Mouse (Mus musculus) monocyte, adult 2 months (primary cell): Measurements from ENCODE around the gene Cd244a.

Source experiments
- DNase-seq, 2 experiments: peaks; one replicate each; pipeline ENCODE4 v3.0.0; 2022; ENCODE audit warnings: low spot score in 2 of 2, low read depth in 1 of 2

Gene Cd244a

DNA sequence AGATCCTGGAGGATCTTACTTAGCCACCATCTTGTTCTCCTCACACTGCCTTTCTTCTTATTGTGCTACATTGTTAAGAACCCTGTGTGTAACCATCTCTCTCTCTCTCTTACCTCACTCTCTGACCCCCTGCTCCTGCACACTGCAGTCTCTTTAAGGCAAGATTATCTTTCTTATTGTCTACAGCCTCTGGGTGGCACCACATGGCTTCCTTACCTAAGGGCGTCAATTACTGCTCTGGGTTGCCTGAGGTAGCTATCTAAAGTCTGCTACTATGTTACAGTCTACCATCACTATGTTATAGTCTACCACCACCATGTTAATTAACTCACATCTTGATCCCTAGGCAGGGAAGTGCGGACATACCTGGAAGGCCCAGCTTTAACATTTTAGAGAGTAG lies 9.4 kb downstream of the Cd244a start:
- no peak for DNase-seq

DNA sequence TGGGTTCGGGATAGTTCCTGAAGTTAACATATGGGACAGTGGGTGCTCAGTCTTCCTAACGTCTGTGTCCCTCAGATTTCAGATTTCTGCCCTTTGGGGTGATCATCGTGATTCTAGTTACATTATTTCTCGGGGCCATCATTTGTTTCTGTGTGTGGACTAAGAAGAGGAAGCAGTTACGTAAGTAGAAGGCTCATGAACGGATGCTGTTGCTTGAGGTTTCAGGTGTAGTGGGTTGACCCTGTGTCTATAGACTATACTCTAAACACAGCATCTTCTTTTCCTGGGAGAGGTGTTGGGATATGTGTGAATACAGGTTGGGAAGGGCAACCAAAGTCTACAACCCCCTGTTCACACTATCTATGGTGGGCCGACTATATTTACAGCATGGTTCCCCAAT lies 18.2 kb downstream of the Cd244a start:
- no peak for DNase-seq

DNA sequence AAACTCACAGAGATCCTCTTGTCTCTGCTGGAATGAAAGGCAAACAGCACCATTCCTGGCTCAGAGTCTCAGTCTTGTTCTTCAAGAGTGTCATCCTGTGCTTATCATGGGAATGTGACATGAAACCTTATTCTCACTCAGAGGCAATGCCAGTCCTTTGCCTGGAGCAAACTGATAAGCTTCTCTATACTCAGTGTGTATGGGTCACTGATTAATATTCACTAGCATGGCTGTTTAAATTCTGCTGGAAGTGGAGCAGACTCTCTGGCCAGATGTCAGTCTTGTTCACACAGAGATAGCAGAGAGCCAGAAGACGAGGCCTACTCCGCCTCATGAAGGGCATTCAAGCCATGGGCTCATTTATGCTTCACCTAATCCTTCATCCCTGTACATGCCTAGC lies 25.6 kb downstream of the Cd244a start:
- no peak for DNase-seq

- no peak for DNase-seq
Measured at GRCm38 (mm10) chr1:171604686-171605085, 45.7 kb downstream of the Cd244a start.

DNA sequence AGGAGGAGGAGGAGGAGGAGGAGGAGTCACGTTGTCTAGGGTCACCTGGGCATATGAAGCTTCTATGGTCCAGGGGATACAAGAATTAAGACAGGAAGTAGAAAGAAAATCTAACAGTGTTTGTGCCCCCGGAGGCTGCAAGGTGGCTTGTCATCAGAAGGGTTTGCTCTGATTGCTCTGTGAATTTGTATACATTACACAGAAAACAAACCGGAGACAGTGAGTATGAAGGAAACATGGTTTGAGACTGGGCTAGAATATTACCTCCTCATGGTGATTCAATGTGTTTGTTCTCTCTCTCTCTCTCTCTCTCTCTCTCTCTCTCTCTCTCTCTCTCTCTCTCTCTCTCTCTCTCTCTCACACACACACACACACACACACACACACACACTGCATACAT lies 47.7 kb downstream of the Cd244a start:
- no peak for DNase-seq

- DNase-seq, result no peak
Measured at GRCm38 (mm10) chr1:171607176-171607575, 48.2 kb downstream of the Cd244a start, which contains the start of gene Ly9. Ly9 (minus strand) TSS chr1:171607410.

GRCm38 (mm10) chr1:171610026-171610425 lies 51.0 kb downstream of the Cd244a start:
- DNase-seq, result peak; percentile 41 to 46

GRCm38 (mm10) chr1:171610781-171611180 lies 51.8 kb downstream of the Cd244a start:
- no peak for DNase-seq

- DNase-seq, result no peak
Measured at GRCm38 (mm10) chr1:171613962-171614361, 55.0 kb downstream of the Cd244a start.

DNA sequence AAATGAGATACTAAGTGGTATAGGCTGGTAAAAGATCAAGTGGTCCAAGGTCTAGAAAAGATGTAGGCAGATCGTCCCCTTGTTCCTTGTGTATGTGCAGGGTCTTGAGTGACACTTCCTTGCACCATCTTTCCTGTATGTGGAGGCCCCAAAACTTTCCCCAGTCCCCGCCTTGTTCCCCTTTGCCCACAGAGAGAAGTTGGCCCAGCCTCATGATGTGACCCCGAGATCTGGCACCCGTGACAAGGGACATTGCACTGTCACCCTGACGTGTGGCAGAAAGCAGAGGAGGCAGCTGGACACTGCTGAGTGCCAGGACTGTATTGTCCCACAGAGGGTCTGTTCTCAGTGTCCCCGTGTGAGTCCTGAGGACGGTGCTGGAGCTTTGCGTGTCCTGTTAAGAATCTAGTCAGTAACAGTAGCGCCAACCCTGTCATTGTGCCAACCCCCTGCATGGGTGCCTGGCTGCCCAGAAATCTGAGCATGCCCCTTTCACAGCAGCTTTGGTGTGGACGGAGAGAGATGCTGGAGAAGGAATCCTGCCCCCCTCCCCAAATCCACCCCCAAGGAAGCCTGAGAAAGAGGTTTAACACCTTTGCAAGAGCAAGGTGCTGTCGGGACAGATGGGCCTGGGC lies 58.0 kb downstream of the Cd244a start:
- peak; percentile 76 to 90 for DNase-seq

DNA sequence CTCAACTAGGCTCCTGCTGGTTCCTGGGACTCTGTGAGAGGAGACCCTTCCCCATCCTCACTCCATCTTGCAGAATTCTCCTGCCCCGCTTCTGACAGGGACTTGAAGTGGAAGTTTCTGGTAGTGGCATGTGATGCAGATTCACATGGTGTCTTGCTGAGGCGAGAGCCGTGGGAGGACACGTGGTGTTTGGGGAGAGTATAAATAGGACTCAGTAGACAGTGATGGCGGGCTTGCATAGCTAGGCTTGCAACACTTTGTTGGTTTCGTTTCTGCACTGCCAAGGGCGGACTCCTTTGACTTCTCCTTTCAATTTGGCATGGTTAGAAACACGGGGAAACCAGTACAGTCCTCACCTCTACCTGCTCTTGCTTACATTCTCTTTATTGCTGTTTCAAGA lies 60.0 kb downstream of the Cd244a start:
- peak; percentile 77 to 78 for DNase-seq

GRCm38 (mm10) chr1:171619645-171620044 lies 60.7 kb downstream of the Cd244a start:
- no peak for DNase-seq

GRCm38 (mm10) chr1:171620091-171620490 lies 61.1 kb downstream of the Cd244a start:
- DNase-seq, result no peak

DNA sequence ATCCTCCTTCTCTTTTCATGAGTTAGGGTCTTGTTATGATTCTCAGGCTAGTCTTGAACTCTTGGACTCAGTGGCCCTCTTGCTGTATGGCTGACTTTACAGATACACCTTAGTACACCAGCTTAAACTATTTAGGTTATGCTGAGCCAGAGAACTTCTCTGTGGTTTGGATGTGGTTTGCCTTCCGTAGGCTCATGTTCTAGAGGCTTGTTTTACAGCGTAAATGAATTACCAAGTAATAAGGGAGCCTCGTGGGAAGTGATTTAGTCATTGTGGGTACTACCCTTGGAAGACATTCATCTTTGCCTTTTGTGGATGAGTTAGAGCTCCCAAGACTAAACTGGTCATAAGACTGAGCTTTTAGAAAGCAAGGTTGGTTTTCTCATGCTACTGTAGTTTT lies 68.8 kb downstream of the Cd244a start:
- DNase-seq, result no peak

- no peak for DNase-seq
Measured at GRCm38 (mm10) chr1:171629168-171629567, 70.2 kb downstream of the Cd244a start.

GRCm38 (mm10) chr1:171630041-171630440 lies 71.0 kb downstream of the Cd244a start:
- no peak for DNase-seq

DNA sequence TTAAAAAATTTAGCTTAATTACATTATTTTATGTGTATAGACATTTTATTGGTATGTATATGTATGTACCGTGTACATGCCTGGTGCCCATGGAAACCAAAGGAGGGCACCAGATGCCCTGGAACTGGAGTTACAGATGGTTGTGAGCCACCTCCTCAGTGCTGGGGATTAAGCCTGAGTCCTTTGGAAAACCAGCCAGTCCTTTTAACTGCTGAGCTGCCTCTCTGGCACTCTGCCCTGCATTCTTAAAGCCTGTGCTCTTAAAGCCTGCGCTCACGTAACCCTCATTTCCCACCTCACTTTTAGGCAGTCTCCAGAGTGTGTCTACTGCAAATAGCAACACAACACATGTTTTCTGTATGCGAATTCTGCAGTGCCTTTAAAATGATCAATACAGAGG lies 71.9 kb downstream of the Cd244a start:
- DNase-seq, result no peak

DNA sequence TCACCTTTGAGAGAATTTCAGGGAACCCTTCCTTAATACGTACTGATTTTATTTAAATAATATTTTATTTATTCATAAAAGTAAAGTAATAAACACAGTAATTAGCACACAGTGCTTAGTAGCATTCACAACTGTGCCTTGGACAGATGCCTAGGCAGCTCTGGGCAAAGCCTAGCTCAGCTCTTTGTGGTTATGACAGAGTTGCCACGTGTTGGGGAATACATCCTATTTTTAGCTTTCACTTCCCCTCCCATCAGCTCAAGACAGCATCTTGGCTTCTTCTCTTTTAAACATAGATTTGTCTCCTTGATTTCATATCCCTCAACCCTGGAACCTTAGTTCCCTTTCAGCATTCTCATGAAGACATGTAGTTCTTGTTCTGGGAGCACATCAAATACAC lies 72.5 kb downstream of the Cd244a start:
- DNase-seq, result peak in 1 of 2 experiments; percentile 46

DNA sequence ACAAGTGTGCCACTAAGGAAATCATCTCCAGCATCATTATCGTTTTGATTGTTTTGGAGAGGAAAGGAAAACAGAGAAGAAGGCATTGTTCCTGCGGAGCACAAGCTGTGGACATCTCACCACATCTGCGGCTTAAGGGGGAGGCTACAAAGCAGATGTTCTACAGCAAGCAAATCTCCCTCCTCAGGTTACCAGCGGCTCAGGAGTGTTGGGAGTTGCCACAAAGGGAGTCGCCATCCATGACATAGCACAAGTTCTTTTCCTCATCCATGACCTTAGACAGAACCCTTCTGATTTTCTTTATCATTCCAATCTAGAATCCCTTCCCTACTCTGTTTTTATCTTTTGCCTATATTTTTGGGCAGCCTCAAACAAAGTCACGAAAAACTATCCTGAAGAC lies 76.7 kb downstream of the Cd244a start:
- DNase-seq, result no peak

- DNase-seq, result peak; percentile 31 to 48
Measured at GRCm38 (mm10) chr1:171637101-171637500, 78.1 kb downstream of the Cd244a start.

GRCm38 (mm10) chr1:171638686-171639085 lies 79.7 kb downstream of the Cd244a start:
- no peak for DNase-seq

DNA sequence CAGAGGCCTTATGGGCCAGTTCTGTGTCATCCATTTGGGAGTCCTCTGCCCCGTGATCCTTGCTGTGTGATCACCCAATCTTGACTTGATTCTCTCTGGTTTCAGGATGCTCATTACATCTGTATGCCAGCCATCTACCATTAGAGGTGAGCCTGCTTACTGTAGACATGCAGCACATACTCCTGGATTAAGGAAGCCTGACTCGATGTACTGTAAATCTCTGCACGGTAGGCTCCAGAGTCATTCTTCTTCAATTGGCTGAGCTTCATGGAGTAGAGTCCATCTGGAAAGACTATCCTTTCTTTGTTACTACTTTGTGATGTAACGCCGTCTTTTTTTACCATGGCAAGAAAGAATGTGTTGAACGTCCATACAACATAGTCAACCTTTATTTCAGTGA lies 81.8 kb downstream of the Cd244a start:
- no peak for DNase-seq

- no peak for DNase-seq
Measured at GRCm38 (mm10) chr1:171643612-171644011, 84.6 kb downstream of the Cd244a start.
